Mouse (Mus musculus): Measurements from ENCODE around the gene Dnajc9. TPM values are rescaled to one million over a fixed set of nuclear protein-coding genes. Genes with fewer than 3 reads are reported as not detected.

The Dnajc9 gene
- total RNA-seq (2021): 10 to 100 TPM; 23.8 to 29.6 TPM
- long read RNA-seq, experiment 1, transcript Dnajc9-201 (5 exons, 1,631 nt): major isoform, 11 of 15 reads
- long read RNA-seq, experiment 1, partial matches to known transcripts: 0 of 15 reads
- long read RNA-seq, experiment 1, other reads (novel, unspliced or antisense): 4 of 15 reads
- long read RNA-seq, experiment 2, transcript Dnajc9-201 (5 exons, 1,631 nt): major isoform, 16 of 23 reads
- long read RNA-seq, experiment 2, partial matches to known transcripts: 1 of 23 reads
- long read RNA-seq, experiment 2, other reads (novel, unspliced or antisense): 5 of 23 reads

GRCm38 (mm10) chr14:20388441-20389129, at the start of gene Dnajc9:
TSS of gene Dnajc9 (minus strand) at chr14:20388910.
- 0 out of 2 replicates have a peak, but pooled peaks have one; percentile 9 for TF ChIP-seq CTCF (conservative IDR thresholded peaks at IDR 0.05)
- peak; percentile 92 to 95 for DNase-seq (ENCODE audit: low spot score in 2 of 2)
- Histone ChIP-seq H3K4me3 (peak within 1 kb of the TSS; percentile 81), H3K27ac (peak within 1 kb of the TSS; percentile 78)

DNA sequence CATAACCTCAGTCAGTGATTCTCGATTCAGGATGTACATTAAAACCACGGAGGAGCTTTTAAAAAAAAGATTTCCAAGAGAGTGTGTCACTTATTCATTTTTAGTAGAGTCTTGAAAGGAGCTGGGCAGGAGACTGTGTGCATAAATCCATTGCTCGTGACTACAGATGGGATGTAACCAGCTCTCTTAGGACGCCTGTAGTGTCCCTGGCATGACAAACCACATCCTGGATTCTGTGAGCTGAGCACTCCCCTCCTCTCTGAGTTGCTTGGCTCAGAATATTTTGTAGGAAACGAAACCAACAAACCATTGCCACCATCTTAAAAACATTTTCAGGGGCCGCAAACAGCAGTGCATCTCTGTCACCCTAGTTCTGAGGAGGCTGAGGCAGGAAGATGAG, 48.3 kb upstream of the Dnajc9 start:
- no peak for DNase-seq (ENCODE audit: low spot score in 2 of 2)
- H3K4me3 ChIP-seq: no peak overlapping the region
- no peak for TF ChIP-seq CTCF (conservative IDR thresholded peaks at IDR 0.05)

DNA sequence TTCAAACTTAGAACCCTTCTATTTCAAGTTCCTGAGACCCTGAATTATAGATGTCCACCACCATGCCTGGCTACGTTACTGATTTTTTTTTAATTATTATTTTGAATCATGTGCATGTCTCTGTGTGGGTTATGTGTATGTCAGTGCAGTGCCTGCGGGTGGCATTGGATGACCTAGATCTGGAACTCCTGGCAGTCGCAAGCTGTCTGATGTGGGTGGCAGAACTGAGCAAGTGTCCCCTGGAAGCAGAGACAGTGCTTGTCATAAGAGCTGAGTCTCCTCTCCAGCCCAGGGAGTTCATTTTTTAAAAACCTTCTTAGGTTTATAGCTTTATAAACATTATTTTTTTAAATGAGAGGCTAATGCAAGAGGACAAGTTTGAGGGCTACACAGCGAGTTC, 43.7 kb upstream of the Dnajc9 start:
- no peak for DNase-seq (ENCODE audit: low spot score in 2 of 2)
- Histone ChIP-seq H3K4me3 (no peak overlapping the region), H3K27ac (no peak overlapping the region)
- no peak for TF ChIP-seq CTCF (conservative IDR thresholded peaks at IDR 0.05)

More for the DNA sequence above, 48.3 kb upstream of the Dnajc9 start:
- peak overlapping the region; percentile 32; the same call in 1 of the 2 replicates for H3K27ac ChIP-seq

GRCm38 (mm10) chr14:20431726-20432125, 43.0 kb upstream of the Dnajc9 start:
- DNase-seq (ENCODE audit: low spot score in 2 of 2): no peak
- Histone ChIP-seq H3K27ac (no peak overlapping the region), H3K4me3 (no peak overlapping the region)
- TF ChIP-seq CTCF (conservative IDR thresholded peaks at IDR 0.05): no peak

DNA sequence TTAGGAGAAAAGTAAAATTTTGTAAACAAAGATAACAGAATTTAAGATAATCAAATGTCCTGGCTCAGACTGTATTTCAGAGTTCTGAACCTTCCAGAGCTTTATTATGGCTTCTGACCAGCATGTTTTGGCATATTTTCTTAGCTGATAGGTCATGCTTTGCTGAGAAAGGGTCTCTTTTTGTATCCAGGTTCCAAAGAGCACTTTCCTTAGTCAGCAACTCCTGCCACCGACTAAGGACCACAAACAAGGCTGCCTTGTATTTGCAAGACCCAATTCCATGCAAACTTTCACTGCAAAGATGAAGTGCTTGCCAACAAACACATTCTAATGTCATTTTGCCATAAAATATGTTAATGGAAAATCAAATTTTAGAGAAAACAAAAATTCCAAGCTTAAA, 41.1 kb upstream of the Dnajc9 start:
- no peak for DNase-seq (ENCODE audit: low spot score in 2 of 2)
- H3K4me3 ChIP-seq: no peak overlapping the region
- no peak for TF ChIP-seq CTCF (conservative IDR thresholded peaks at IDR 0.05)
- no peak overlapping the region for H3K27ac ChIP-seq

DNA sequence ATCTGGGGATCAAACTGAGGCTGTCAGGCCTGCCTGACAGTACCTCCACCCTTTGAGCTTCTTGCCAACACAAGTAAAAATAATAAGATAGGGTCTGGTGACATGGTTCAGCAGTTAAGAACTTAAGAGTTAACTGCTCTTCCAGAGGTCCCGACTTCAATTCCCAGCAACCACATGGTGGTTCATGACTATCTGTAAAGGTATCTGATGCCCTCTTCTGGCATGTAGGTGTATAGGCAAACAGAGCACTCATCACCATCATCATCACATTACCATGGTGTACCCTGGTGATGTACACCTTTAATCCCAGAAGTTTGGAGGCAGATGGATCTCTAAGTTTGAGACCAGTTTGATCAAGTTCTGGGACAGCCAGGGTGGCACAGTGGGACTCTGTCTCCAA, 39.9 kb upstream of the Dnajc9 start:
- TF ChIP-seq CTCF (conservative IDR thresholded peaks at IDR 0.05): peak; percentile 39
- H3K4me3 ChIP-seq: no peak overlapping the region
- no peak for DNase-seq (ENCODE audit: low spot score in 2 of 2)
- no peak overlapping the region for H3K27ac ChIP-seq

DNA sequence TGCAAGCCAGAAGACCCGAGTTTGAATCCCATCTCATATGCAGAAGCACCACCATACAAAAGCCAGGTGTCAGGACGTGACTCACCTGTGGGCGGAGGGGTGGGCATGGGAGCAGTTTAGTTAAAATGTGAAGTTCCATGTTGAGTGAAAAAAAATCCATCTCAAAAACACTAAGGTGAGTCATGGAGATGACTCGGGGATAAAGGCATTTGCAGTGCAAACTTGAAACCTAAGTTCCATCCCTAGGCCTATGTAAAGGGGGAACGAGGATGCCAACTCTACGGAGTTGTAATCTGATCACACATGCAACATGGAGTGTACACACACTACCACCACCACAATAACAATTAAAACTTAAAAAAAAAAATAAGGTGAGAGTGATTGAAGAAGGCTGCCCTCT, 34.3 kb upstream of the Dnajc9 start:
- TF ChIP-seq CTCF (conservative IDR thresholded peaks at IDR 0.05): no peak
- no peak for DNase-seq (ENCODE audit: low spot score in 2 of 2)
- H3K4me3 ChIP-seq: no peak overlapping the region
- H3K27ac ChIP-seq: no peak overlapping the region

DNA sequence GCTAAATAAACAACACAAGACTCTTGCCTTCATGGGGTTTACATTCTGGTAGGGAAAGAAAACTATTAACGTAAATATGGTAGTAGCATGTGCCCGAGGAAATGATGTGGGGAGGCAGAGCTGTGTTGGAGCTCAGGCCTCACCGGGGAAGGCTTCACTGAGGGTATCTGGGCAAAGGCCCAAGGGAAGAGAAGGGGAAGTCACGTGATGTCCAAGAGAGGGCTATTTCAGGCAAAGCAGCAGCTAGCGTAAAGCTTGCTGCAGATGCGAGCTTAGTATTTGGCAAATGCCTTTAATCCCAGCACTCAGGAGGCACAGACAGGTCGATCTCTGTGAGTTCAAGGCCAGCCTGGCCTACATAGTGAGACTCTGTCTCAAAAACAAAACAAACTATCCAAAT, 33.5 kb upstream of the Dnajc9 start:
- TF ChIP-seq CTCF (conservative IDR thresholded peaks at IDR 0.05): no peak

DNA sequence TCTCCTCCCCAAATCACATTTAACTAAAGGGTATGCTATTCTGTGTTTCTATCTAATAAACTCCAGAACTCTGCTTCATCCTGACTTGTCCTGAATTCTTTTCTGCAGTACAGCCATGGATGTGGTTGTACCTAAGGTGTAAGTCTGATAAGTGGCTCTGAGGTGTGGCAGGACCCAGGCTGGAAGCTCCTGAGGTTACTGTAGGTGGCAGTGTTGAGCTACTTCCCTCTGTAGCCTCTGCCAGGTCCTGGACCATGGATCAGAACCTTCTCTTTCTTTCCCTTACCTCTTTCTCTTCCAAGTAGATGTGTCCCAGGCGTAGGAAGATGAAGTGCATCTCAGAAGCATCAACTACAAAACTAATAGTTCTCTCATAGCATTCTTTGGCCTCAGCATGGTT, 11.4 kb upstream of the Dnajc9 start:
- peak in 1 of 2 experiments; percentile 53 for DNase-seq (ENCODE audit: low spot score in 2 of 2)
- Histone ChIP-seq H3K27ac (no peak overlapping the region), H3K4me3 (no peak overlapping the region)
- peak; percentile 85 for TF ChIP-seq CTCF (conservative IDR thresholded peaks at IDR 0.05)

More for the DNA sequence above, 33.5 kb upstream of the Dnajc9 start:
- H3K27ac ChIP-seq: no peak overlapping the region
- DNase-seq (ENCODE audit: low spot score in 2 of 2): no peak
- H3K4me3 ChIP-seq: no peak overlapping the region

- Histone ChIP-seq H3K4me3 (no peak overlapping the region), H3K27ac (no peak overlapping the region)
- no peak for DNase-seq (ENCODE audit: low spot score in 2 of 2)
- peak; percentile 63 for TF ChIP-seq CTCF (conservative IDR thresholded peaks at IDR 0.05)
These were observed 10.2 kb upstream of the Dnajc9 start for GRCm38 (mm10) chr14:20398864-20399263.

DNA sequence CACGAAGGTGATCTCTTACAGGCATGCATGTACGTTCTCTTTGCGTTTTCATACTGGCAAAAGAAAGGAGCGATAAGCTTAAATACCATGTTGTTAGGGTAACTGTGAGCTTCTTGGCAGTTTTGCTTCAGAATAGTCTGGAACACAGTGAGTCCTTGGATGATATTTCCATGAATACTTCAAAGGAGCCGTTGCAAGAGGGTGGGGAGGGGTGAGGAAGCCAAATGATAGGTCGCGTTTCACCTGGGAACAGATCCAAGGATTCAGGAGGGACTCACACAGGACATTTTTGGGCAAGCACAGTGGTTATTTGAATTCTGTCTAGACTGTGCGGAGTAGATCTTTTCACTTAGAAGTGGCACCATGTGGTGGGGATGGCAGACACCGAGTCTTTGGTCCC, 8.5 kb upstream of the Dnajc9 start:
- TF ChIP-seq CTCF (conservative IDR thresholded peaks at IDR 0.05): no peak
- Histone ChIP-seq H3K4me3 (no peak overlapping the region), H3K27ac (no peak overlapping the region)
- DNase-seq (ENCODE audit: low spot score in 2 of 2): no peak

GRCm38 (mm10) chr14:20393205-20393913, 4.6 kb upstream of the Dnajc9 start, which contains the start of gene Mrps16:
TSS of gene Mrps16 (minus strand) at chr14:20393634.
- TF ChIP-seq CTCF (conservative IDR thresholded peaks at IDR 0.05): peak; percentile 100
- DNase-seq (ENCODE audit: low spot score in 2 of 2): peak; percentile 94 to 95
- Histone ChIP-seq H3K27ac (peak within 1 kb of the TSS; percentile 94), H3K4me3 (peak within 1 kb of the TSS; percentile 56)

DNA sequence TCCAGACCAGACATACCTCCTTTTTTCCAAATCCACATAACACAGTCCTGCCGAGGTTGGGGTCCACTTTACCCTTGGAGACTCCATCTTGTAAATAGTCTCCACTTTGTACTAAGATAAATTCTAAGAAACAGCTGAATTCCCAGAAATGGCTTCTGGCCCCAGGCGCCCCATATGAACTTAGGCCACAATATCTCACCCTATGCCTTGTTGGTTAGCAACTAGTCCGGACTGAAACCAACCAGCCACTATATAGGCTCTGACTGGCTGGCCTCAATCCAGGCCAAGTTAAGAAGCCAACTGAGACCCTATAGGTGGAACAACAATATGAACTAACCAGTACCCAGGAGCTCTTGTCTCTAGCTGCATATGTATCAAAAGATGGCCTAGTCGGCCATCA, 3.6 kb upstream of the Dnajc9 start:
- H3K27ac ChIP-seq: no peak overlapping the region
- H3K4me3 ChIP-seq: peak overlapping the region; percentile 24; the same call in 1 of the 2 replicates
- no peak for DNase-seq (ENCODE audit: low spot score in 2 of 2)
- no peak for TF ChIP-seq CTCF (conservative IDR thresholded peaks at IDR 0.05)

Data from layer of hippocampus, adult 2 months (tissue).